Mouse (Mus musculus) lung, postnatal 0 days (tissue): ENCODE data around the gene Arhgef10l. TPM values are rescaled to one million over a fixed set of nuclear protein-coding genes. Genes with fewer than 3 reads are reported as not detected.

Source experiments
- ATAC-seq: fragments of 200-750 bp; cut with Nextera tagmentation; 2 replicates; pipeline ENCODE4 v1.8.0; 2017; ENCODE audit warnings: moderate library complexity
- DNase-seq: peaks from one replicate; pipeline ENCODE4 v3.0.0-alpha.2; 2016; ENCODE audit warnings: low spot score
- H3K27ac ChIP-seq: fragments of 300-500 bp; sonication (generic); 2 replicates; pipeline ENCODE4 v1.5.1; 2014; ENCODE audit warnings: antibody characterized with exemption, mild to moderate bottlenecking, low read length, mixed read lengths
- H3K27me3 ChIP-seq: fragments of 300-500 bp; sonication (generic); replicated peaks from 2 replicates; pipeline ENCODE4 v1.6.1; 2014; ENCODE audit warnings: low read length, mixed read lengths; ENCODE audit not compliant: insufficient read depth
- H3K36me3 ChIP-seq: fragments of 300-500 bp; sonication (generic); 2 replicates; pipeline ENCODE4 v1.6.1; 2014; ENCODE audit warnings: low read length, mixed read lengths; ENCODE audit not compliant: insufficient read depth
- H3K4me1 ChIP-seq: fragments of 300-500 bp; sonication (generic); 2 replicates; pipeline ENCODE4 v1.6.1; 2014; ENCODE audit warnings: antibody characterized with exemption, low read depth, low read length, mixed read lengths; ENCODE audit not compliant: insufficient read depth
- H3K4me2 ChIP-seq: fragments of 300-500 bp; sonication (generic); replicated peaks from 2 replicates; pipeline ENCODE4 v1.6.1; 2014; ENCODE audit warnings: low read depth, mild to moderate bottlenecking, low read length, moderate library complexity, mixed read lengths
- H3K4me3 ChIP-seq: fragments of 300-500 bp; sonication (generic); 2 replicates; pipeline ENCODE4 v1.5.1; 2014; ENCODE audit warnings: low read depth, low read length
- H3K9ac ChIP-seq: fragments of 300-500 bp; sonication (generic); replicated peaks from 2 replicates; pipeline ENCODE4 v1.6.1; 2014; ENCODE audit warnings: low read depth, mild to moderate bottlenecking
- H3K9me3 ChIP-seq: fragments of 300-500 bp; sonication (generic); 2 replicates; pipeline ENCODE4 v1.6.1; 2016; ENCODE audit warnings: low read length, mixed read lengths
- CTCF ChIP-seq: IDR thresholded peaks from 2 replicates; pipeline ENCODE4 v1.5.1; 2016; ENCODE audit warnings: antibody characterized with exemption, mild to moderate bottlenecking
- EP300 ChIP-seq: IDR thresholded peaks from 2 replicates; pipeline ENCODE4 v1.6.1; 2016; ENCODE audit warnings: antibody characterized with exemption, mild to moderate bottlenecking, control low read depth
- WGBS: fragments of 180-500 bp; shearing (Covaris S2); extraction: QIAGEN DNeasy Blood & Tissue Kit; methylation state at CpG from one replicate; pipeline ENCODE4 v1.1.7; 2014; 5-methylcytosine and 5-hydroxymethylcytosine counted together
- polyA plus RNA-seq: library from polyadenylated mRNA; unstranded; fragments of >200 nt; fragmentation: Nextera tagmentation; extraction: Ambion mirVana; gene quantifications from 2 replicates; pipeline ENCODE4 v1.2.1, GENCODE M21; 2015

The Arhgef10l gene
- polyA plus RNA-seq, 1 experiment from 2014 or later = 9.3 TPM

GRCm38 (mm10) chr4:140539125-140539524 is 126.7 kb downstream of the Arhgef10l start:
- Histone ChIP-seq H3K4me3 (no peak overlapping the region), H3K9ac (no peak overlapping the region), H3K36me3 (peaks cover 4% of the 10 kb centered on the region; the same call in 1 of the 2 replicates), H3K4me1 (no peaks in the 10 kb centered on the region), H3K9me3 (no peaks in the 10 kb centered on the region), H3K4me2 (no peak overlapping the region), H3K27ac (no peak overlapping the region), H3K27me3 (no peaks in the 10 kb centered on the region)
- ATAC-seq = no peak
- 40% methylated on average over 11 of the region's 11 CpGs for WGBS
- peak; percentile 44 for DNase-seq
- TF ChIP-seq EP300 (no peak), CTCF (peak; percentile 78)

GRCm38 (mm10) chr4:140537561-140538021 is 128.2 kb downstream of the Arhgef10l start:
- H3K9ac ChIP-seq = no peak overlapping the region
- no peak overlapping the region for H3K27ac ChIP-seq
- H3K9me3 ChIP-seq = no peaks in the 10 kb centered on the region
- H3K4me1 ChIP-seq = no peaks in the 10 kb centered on the region
- H3K36me3 ChIP-seq = peaks cover 4% of the 10 kb centered on the region; the same call in 1 of the 2 replicates
- TF ChIP-seq EP300 (no peak), CTCF (no peak)
- no peak overlapping the region for H3K4me3 ChIP-seq
- no peak for DNase-seq
- ATAC-seq = no peak
- H3K27me3 ChIP-seq = no peaks in the 10 kb centered on the region
- WGBS = 68% methylated on average over 5 of the region's 5 CpGs
- H3K4me2 ChIP-seq = no peak overlapping the region

DNA sequence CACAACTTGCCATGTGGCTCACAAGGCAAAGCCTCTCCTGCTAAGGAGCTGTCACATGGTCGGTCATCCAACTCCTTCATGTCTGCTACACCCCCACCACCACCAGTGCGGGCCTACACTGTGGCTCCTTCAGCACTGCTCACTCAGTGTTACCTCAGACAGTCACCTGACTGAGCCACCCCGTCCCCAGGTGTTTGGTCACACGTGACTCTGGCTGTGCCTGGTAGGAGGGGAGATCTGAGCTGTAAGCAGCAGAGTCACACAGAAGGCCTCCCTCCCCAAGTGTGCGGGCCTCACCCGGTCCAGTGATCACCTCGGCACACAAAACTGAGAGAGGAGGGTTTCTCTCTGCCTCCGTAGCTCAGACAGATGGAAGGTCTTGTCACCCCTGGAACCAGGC is 130.5 kb downstream of the Arhgef10l start:
- H3K27ac ChIP-seq = no peak overlapping the region
- H3K36me3 ChIP-seq = peaks cover 4% of the 10 kb centered on the region; the same call in 1 of the 2 replicates
- no peak for DNase-seq
- H3K4me2 ChIP-seq = no peak overlapping the region
- H3K27me3 ChIP-seq = no peaks in the 10 kb centered on the region
- no peak overlapping the region for H3K9ac ChIP-seq
- H3K9me3 ChIP-seq = no peaks in the 10 kb centered on the region
- no peak overlapping the region for H3K4me3 ChIP-seq
- TF ChIP-seq EP300 (no peak), CTCF (no peak)
- WGBS = 79% methylated on average over 8 of the region's 8 CpGs
- ATAC-seq = no peak
- H3K4me1 ChIP-seq = no peaks in the 10 kb centered on the region

DNA sequence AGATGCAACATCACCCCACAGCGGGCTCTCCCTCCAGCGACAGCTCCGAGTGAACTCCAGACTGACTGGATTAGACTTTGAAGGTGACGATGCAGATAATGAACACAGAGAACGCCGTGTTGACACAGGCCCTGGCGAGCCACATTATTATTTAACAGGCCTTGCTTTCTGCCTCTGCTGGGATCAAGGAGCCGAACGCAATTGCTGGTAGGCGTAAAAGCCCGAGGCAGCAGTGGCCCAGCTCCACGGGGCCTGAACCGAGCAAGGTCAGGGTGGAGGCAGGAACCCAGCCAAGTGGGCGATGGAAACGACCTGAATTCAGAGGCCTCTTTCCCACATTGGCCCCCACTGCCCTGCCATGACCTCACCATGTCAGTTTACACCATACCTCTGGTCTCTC is 133.5 kb downstream of the Arhgef10l start:
- H3K9ac ChIP-seq = no peak overlapping the region

GRCm38 (mm10) chr4:140531024-140531423 is 134.8 kb downstream of the Arhgef10l start:
- DNase-seq (peak; percentile 16), ATAC-seq (peak; percentile 52)
- no peak overlapping the region for H3K9ac ChIP-seq
- no peaks in the 10 kb centered on the region for H3K36me3 ChIP-seq
- WGBS = 32% methylated on average over 9 of the region's 9 CpGs
- H3K4me1 ChIP-seq = no peaks in the 10 kb centered on the region
- no peaks in the 10 kb centered on the region for H3K9me3 ChIP-seq
- H3K4me2 ChIP-seq = no peak overlapping the region
- no peak overlapping the region for H3K27ac ChIP-seq
- no peak for TF ChIP-seq EP300
- H3K27me3 ChIP-seq = no peaks in the 10 kb centered on the region
- H3K4me3 ChIP-seq = no peak overlapping the region

More for the DNA sequence above, 133.5 kb downstream of the Arhgef10l start:
- Histone ChIP-seq H3K27me3 (no peaks in the 10 kb centered on the region), H3K9me3 (no peaks in the 10 kb centered on the region), H3K4me3 (no peak overlapping the region), H3K4me2 (no peak overlapping the region), H3K36me3 (peaks cover 4% of the 10 kb centered on the region; the same call in 1 of the 2 replicates), H3K4me1 (no peaks in the 10 kb centered on the region), H3K27ac (no peak overlapping the region)
- TF ChIP-seq EP300 (no peak), CTCF (no peak)
- no peak for DNase-seq
- ATAC-seq = no peak
- 48% methylated on average over 15 of the region's 15 CpGs for WGBS

GRCm38 (mm10) chr4:140529735-140530134 is 136.1 kb downstream of the Arhgef10l start:
- H3K36me3 ChIP-seq = no peaks in the 10 kb centered on the region
- no peak for ATAC-seq

GRCm38 (mm10) chr4:140528443-140528842 is 137.4 kb downstream of the Arhgef10l start:
- 76% methylated on average over 5 of the region's 5 CpGs for WGBS
- Histone ChIP-seq H3K9ac (no peak overlapping the region), H3K36me3 (no peaks in the 10 kb centered on the region), H3K27ac (no peak overlapping the region), H3K4me2 (no peak overlapping the region), H3K9me3 (no peaks in the 10 kb centered on the region), H3K4me1 (no peaks in the 10 kb centered on the region), H3K27me3 (no peaks in the 10 kb centered on the region), H3K4me3 (no peak overlapping the region)
- ATAC-seq (no peak), DNase-seq (no peak)
- TF ChIP-seq EP300 (no peak), CTCF (no peak)

More at GRCm38 (mm10) chr4:140529735-140530134, 136.1 kb downstream of the Arhgef10l start:
- no peak for DNase-seq
- H3K27ac ChIP-seq = no peak overlapping the region
- no peaks in the 10 kb centered on the region for H3K9me3 ChIP-seq
- H3K4me2 ChIP-seq = no peak overlapping the region
- H3K4me3 ChIP-seq = no peak overlapping the region
- no peaks in the 10 kb centered on the region for H3K27me3 ChIP-seq
- no peak for TF ChIP-seq EP300
- TF ChIP-seq CTCF = no peak
- H3K9ac ChIP-seq = no peak overlapping the region
- WGBS = 80% methylated on average over 14 of the region's 14 CpGs
- no peaks in the 10 kb centered on the region for H3K4me1 ChIP-seq
